Mouse (Mus musculus) stomach, embryonic 14.5 days (tissue): ENCODE results near the gene Fntb. TPM values are rescaled to one million over a fixed set of nuclear protein-coding genes. Genes with fewer than 3 reads are reported as not detected.

Experiments used
- ATAC-seq: fragments of 200-750 bp; cut with Nextera tagmentation; 2 replicates; pipeline ENCODE4 v1.8.0; 2017; ENCODE audit warnings: low read depth, moderate TSS enrichment; ENCODE audit not compliant: insufficient number of reproducible peaks, insufficient read depth, low FRiP score
- H3K27ac ChIP-seq: fragments of 300-500 bp; sonication (generic); 2 replicates; pipeline ENCODE4 v1.5.1; 2014; ENCODE audit warnings: mild to moderate bottlenecking, low read length, moderate library complexity, mixed read lengths
- H3K27me3 ChIP-seq: fragments of 300-500 bp; sonication (generic); 2 replicates; pipeline ENCODE4 v1.6.1; 2014; ENCODE audit warnings: low read length, control low read depth, mixed read lengths; ENCODE audit not compliant: control insufficient read depth, insufficient read depth
- H3K36me3 ChIP-seq: fragments of 300-500 bp; sonication (generic); 2 replicates; pipeline ENCODE4 v1.6.1; 2014; ENCODE audit warnings: mild to moderate bottlenecking, control low read depth, low read length, moderate library complexity, mixed read lengths; ENCODE audit not compliant: control insufficient read depth, insufficient read depth
- H3K4me1 ChIP-seq: fragments of 300-500 bp; sonication (generic); 2 replicates; pipeline ENCODE4 v1.6.1; 2014; ENCODE audit warnings: low read length, control low read depth, mixed read lengths; ENCODE audit not compliant: control insufficient read depth, insufficient read depth
- H3K4me2 ChIP-seq: fragments of 300-500 bp; sonication (generic); replicated peaks from 2 replicates; pipeline ENCODE4 v1.6.1; 2014; ENCODE audit warnings: low read depth, low read length, control low read depth
- H3K4me3 ChIP-seq: fragments of 300-500 bp; sonication (generic); 2 replicates; pipeline ENCODE4 v1.5.1; 2014; ENCODE audit warnings: low read depth, low read length, control low read depth
- H3K9ac ChIP-seq: fragments of 300-500 bp; sonication (generic); replicated peaks from 2 replicates; pipeline ENCODE4 v1.6.1; 2014; ENCODE audit warnings: low read depth, mild to moderate bottlenecking, control low read depth, low read length, moderate library complexity, mixed read lengths
- H3K9me3 ChIP-seq: fragments of 300-500 bp; sonication (generic); 2 replicates; pipeline ENCODE4 v1.6.1; 2016; ENCODE audit warnings: low read depth, low read length, control low read depth; ENCODE audit not compliant: control insufficient read depth
- WGBS: fragments of 180-500 bp; shearing (Covaris S2); extraction: QIAGEN DNeasy Blood & Tissue Kit; methylation state at CpG from one replicate; pipeline ENCODE4 v1.1.7; 2014; 5-methylcytosine and 5-hydroxymethylcytosine counted together
- polyA plus RNA-seq: library from polyadenylated mRNA; unstranded; fragments of >200 nt; fragmentation: Nextera tagmentation; extraction: Ambion mirVana; gene quantifications from 2 replicates; pipeline ENCODE4 v1.2.1, GENCODE M21; 2014

Gene Fntb
- polyA plus RNA-seq, 1 experiment from 2014 or later: 44.8 TPM

- Histone ChIP-seq H3K9me3 (no peaks in the 10 kb centered on the region), H3K4me3 (no peak overlapping the region), H3K36me3 (no peaks in the 10 kb centered on the region), H3K27ac (no peak overlapping the region), H3K4me2 (no peak overlapping the region), H3K4me1 (no peaks in the 10 kb centered on the region), H3K27me3 (no peaks in the 10 kb centered on the region), H3K9ac (no peak overlapping the region)
- peak; percentile 44; the same call in 1 of the 2 replicates for ATAC-seq
- 53% methylated on average over 7 of the region's 7 CpGs for WGBS
Observed at GRCm38 (mm10) chr12:76803700-76804252, 38.4 kb downstream of the Fntb start.

- no peaks in the 10 kb centered on the region for H3K4me1 ChIP-seq
- H3K27me3 ChIP-seq: no peaks in the 10 kb centered on the region
- no peaks in the 10 kb centered on the region for H3K9me3 ChIP-seq
- no peak overlapping the region for H3K9ac ChIP-seq
- no peaks in the 10 kb centered on the region for H3K36me3 ChIP-seq
- no peak overlapping the region for H3K27ac ChIP-seq
- no peak overlapping the region for H3K4me2 ChIP-seq
- no peak for ATAC-seq
- 89% methylated on average over 10 of the region's 10 CpGs for WGBS
- no peak overlapping the region for H3K4me3 ChIP-seq
Observed at GRCm38 (mm10) chr12:76805056-76805811, 39.8 kb downstream of the Fntb start.

- Histone ChIP-seq H3K4me3 (no peak overlapping the region), H3K27ac (no peak overlapping the region), H3K9ac (no peak overlapping the region), H3K4me1 (no peaks in the 10 kb centered on the region), H3K27me3 (no peaks in the 10 kb centered on the region), H3K4me2 (no peak overlapping the region), H3K9me3 (no peaks in the 10 kb centered on the region), H3K36me3 (no peaks in the 10 kb centered on the region)
- ATAC-seq: no peak
- 78% methylated on average over 10 of the region's 10 CpGs for WGBS
Observed at GRCm38 (mm10) chr12:76807796-76808195, 42.4 kb downstream of the Fntb start.

- WGBS: 94% methylated on average over 5 of the region's 5 CpGs
- no peak overlapping the region for H3K4me3 ChIP-seq
- no peak overlapping the region for H3K9ac ChIP-seq
- no peaks in the 10 kb centered on the region for H3K27me3 ChIP-seq
- no peak overlapping the region for H3K4me2 ChIP-seq
- ATAC-seq: no peak
- H3K27ac ChIP-seq: no peak overlapping the region
- H3K36me3 ChIP-seq: no peaks in the 10 kb centered on the region
- no peaks in the 10 kb centered on the region for H3K4me1 ChIP-seq
- H3K9me3 ChIP-seq: no peaks in the 10 kb centered on the region
Observed at GRCm38 (mm10) chr12:76810491-76810890, 45.1 kb downstream of the Fntb start.

GRCm38 (mm10) chr12:76811006-76811405 is 45.6 kb downstream of the Fntb start:
- H3K36me3 ChIP-seq: no peaks in the 10 kb centered on the region
- ATAC-seq: no peak
- 83% methylated on average over 4 of the region's 4 CpGs for WGBS
- H3K27me3 ChIP-seq: no peaks in the 10 kb centered on the region
- no peak overlapping the region for H3K4me3 ChIP-seq
- H3K9me3 ChIP-seq: no peaks in the 10 kb centered on the region
- no peak overlapping the region for H3K27ac ChIP-seq
- no peak overlapping the region for H3K4me2 ChIP-seq
- H3K9ac ChIP-seq: no peak overlapping the region
- no peaks in the 10 kb centered on the region for H3K4me1 ChIP-seq

- Histone ChIP-seq H3K9me3 (no peaks in the 10 kb centered on the region), H3K4me2 (no peak overlapping the region), H3K36me3 (no peaks in the 10 kb centered on the region), H3K4me3 (no peak overlapping the region), H3K27me3 (no peaks in the 10 kb centered on the region), H3K9ac (no peak overlapping the region), H3K4me1 (no peaks in the 10 kb centered on the region), H3K27ac (no peak overlapping the region)
- 44% methylated on average over 10 of the region's 10 CpGs for WGBS
- no peak for ATAC-seq
Observed at GRCm38 (mm10) chr12:76813543-76813942, 48.2 kb downstream of the Fntb start.

- Histone ChIP-seq H3K4me2 (no peak overlapping the region), H3K4me3 (no peak overlapping the region), H3K4me1 (no peaks in the 10 kb centered on the region; the same call in 1 of the 2 replicates), H3K27me3 (no peaks in the 10 kb centered on the region), H3K36me3 (no peaks in the 10 kb centered on the region), H3K27ac (no peak overlapping the region), H3K9ac (no peak overlapping the region), H3K9me3 (no peaks in the 10 kb centered on the region)
- 92% methylated on average over 2 of the region's 2 CpGs for WGBS
- no peak for ATAC-seq
Observed at GRCm38 (mm10) chr12:76814120-76814519, 48.7 kb downstream of the Fntb start.

GRCm38 (mm10) chr12:76816720-76817119 is 51.3 kb downstream of the Fntb start:
- WGBS: 42% methylated on average over 4 of the region's 4 CpGs
- Histone ChIP-seq H3K36me3 (no peaks in the 10 kb centered on the region), H3K4me3 (no peak overlapping the region), H3K27ac (no peak overlapping the region), H3K9me3 (no peaks in the 10 kb centered on the region), H3K27me3 (no peaks in the 10 kb centered on the region), H3K4me2 (no peak overlapping the region), H3K4me1 (peaks cover 18% of the 10 kb centered on the region), H3K9ac (no peak overlapping the region)
- no peak for ATAC-seq
